Mouse (Mus musculus): ENCODE measurements around the gene Dusp2. TPM values are rescaled to one million over a fixed set of nuclear protein-coding genes. Genes with fewer than 3 reads are reported as not detected.
A peak's percentile ranks its signal among the peaks of the same experiment; 100 is the strongest.
"Not testable (repeated sequence)": the region's sequence is repeated elsewhere in the genome, so short reads cannot be mapped to it uniquely, and the experiment has no call there.

Gene Dusp2
- 10.0 and 13.9 TPM in 2 replicates for total RNA-seq (2014; rRNA removed)
- 19.1 and 20.2 TPM in 2 replicates for polyA plus RNA-seq (2015; fragmentation: Nextera tagmentation; extraction: Ambion mirVana)

GRCm38 (mm10) chr2:127335767-127336496, at the start of gene Dusp2:
TSS of gene Dusp2 (plus strand) at chr2:127336159.
- Histone ChIP-seq H3K4me3 (ENCODE audit: low read depth, low read length) (peak within 1 kb of the TSS; percentile 61), H3K9me3 (ENCODE audit: low read length) (no peaks in the 10 kb centered on the region), H3K4me1 (ENCODE audit: insufficient read depth) (no peaks in the 10 kb centered on the region), H3K27me3 (ENCODE audit: insufficient read depth, low read length) (peaks cover 15% of the 10 kb centered on the region), H3K36me3 (ENCODE audit: insufficient read depth) (no peaks in the 10 kb centered on the region), H3K9ac (peak within 1 kb of the TSS; percentile 69), H3K27ac (ENCODE audit: low read depth, low read length) (no peak within 1 kb of the TSS), H3K4me2 (ENCODE audit: low read depth) (peak within 1 kb of the TSS; percentile 89)
- ATAC-seq (peak; percentile 86), DNase-seq (peak; percentile 77)
- 2% methylated on average over 74 of the region's 76 CpGs for WGBS
- TF ChIP-seq CTCF (IDR thresholded peaks at IDR 0.05; ENCODE audit: low read depth): no peak

GRCm38 (mm10) chr2:127292250-127292649, 43.7 kb upstream of the Dusp2 start:
- Histone ChIP-seq H3K9ac (no peak overlapping the region), H3K4me3 (ENCODE audit: low read depth, low read length) (no peak overlapping the region), H3K4me2 (ENCODE audit: low read depth) (no peak overlapping the region), H3K4me1 (ENCODE audit: insufficient read depth) (no peaks in the 10 kb centered on the region), H3K9me3 (ENCODE audit: low read length) (no peaks in the 10 kb centered on the region), H3K36me3 (ENCODE audit: insufficient read depth) (peaks cover 66% of the 10 kb centered on the region), H3K27me3 (ENCODE audit: insufficient read depth, low read length) (no peaks in the 10 kb centered on the region), H3K27ac (ENCODE audit: low read depth, low read length) (no peak overlapping the region)
- DNase-seq: no peak
- no peak for ATAC-seq
- TF ChIP-seq CTCF (IDR thresholded peaks at IDR 0.05; ENCODE audit: low read depth): no peak
- WGBS: 89% methylated on average over 4 of the region's 4 CpGs

- ATAC-seq: no peak
- H3K4me3 ChIP-seq (ENCODE audit: low read depth, low read length): no peak overlapping the region
- no peak for TF ChIP-seq CTCF (IDR thresholded peaks at IDR 0.05; ENCODE audit: low read depth)
- no peaks in the 10 kb centered on the region for H3K4me1 ChIP-seq (ENCODE audit: insufficient read depth)
- DNase-seq: no peak
- no peaks in the 10 kb centered on the region for H3K27me3 ChIP-seq (ENCODE audit: insufficient read depth, low read length)
- no peak overlapping the region for H3K9ac ChIP-seq
- no peak overlapping the region for H3K27ac ChIP-seq (ENCODE audit: low read depth, low read length)
- H3K4me2 ChIP-seq (ENCODE audit: low read depth): no peak overlapping the region
- peaks cover 84% of the 10 kb centered on the region for H3K36me3 ChIP-seq (ENCODE audit: insufficient read depth)
- 96% methylated on average over 7 of the region's 7 CpGs for WGBS
- H3K9me3 ChIP-seq (ENCODE audit: low read length): no peaks in the 10 kb centered on the region
Observed at GRCm38 (mm10) chr2:127297001-127297805, 38.8 kb upstream of the Dusp2 start.

- no peak overlapping the region for H3K4me3 ChIP-seq (ENCODE audit: low read depth, low read length)
- H3K4me2 ChIP-seq (ENCODE audit: low read depth): no peak overlapping the region
- H3K9ac ChIP-seq: no peak overlapping the region
- H3K36me3 ChIP-seq (ENCODE audit: insufficient read depth): peaks cover 76% of the 10 kb centered on the region
- H3K27ac ChIP-seq (ENCODE audit: low read depth, low read length): no peak overlapping the region
- ATAC-seq (no peak), DNase-seq (no peak)
- no peak for TF ChIP-seq CTCF (IDR thresholded peaks at IDR 0.05; ENCODE audit: low read depth)
- H3K27me3 ChIP-seq (ENCODE audit: insufficient read depth, low read length): no peaks in the 10 kb centered on the region
- 90% methylated on average over 1 of the region's 1 CpGs for WGBS
- H3K4me1 ChIP-seq (ENCODE audit: insufficient read depth): no peaks in the 10 kb centered on the region
- H3K9me3 ChIP-seq (ENCODE audit: low read length): no peaks in the 10 kb centered on the region
Observed at GRCm38 (mm10) chr2:127298056-127298455, 37.9 kb upstream of the Dusp2 start.

- no peak for DNase-seq
- no peak for TF ChIP-seq CTCF (IDR thresholded peaks at IDR 0.05; ENCODE audit: low read depth)
- Histone ChIP-seq H3K4me1 (ENCODE audit: insufficient read depth) (no peaks in the 10 kb centered on the region), H3K4me3 (ENCODE audit: low read depth, low read length) (no peak overlapping the region), H3K9me3 (ENCODE audit: low read length) (no peaks in the 10 kb centered on the region), H3K4me2 (ENCODE audit: low read depth) (no peak overlapping the region), H3K9ac (no peak overlapping the region), H3K27ac (ENCODE audit: low read depth, low read length) (no peak overlapping the region), H3K27me3 (ENCODE audit: insufficient read depth, low read length) (no peaks in the 10 kb centered on the region), H3K36me3 (ENCODE audit: insufficient read depth) (peaks cover 58% of the 10 kb centered on the region)
- ATAC-seq: no peak
- 80% methylated on average over 3 of the region's 3 CpGs for WGBS
Observed at GRCm38 (mm10) chr2:127300701-127301100, 35.3 kb upstream of the Dusp2 start.

- Histone ChIP-seq H3K9ac (no peak overlapping the region), H3K27me3 (ENCODE audit: insufficient read depth, low read length) (no peaks in the 10 kb centered on the region), H3K27ac (ENCODE audit: low read depth, low read length) (no peak overlapping the region), H3K4me2 (ENCODE audit: low read depth) (no peak overlapping the region), H3K36me3 (ENCODE audit: insufficient read depth) (peaks cover 49% of the 10 kb centered on the region), H3K9me3 (ENCODE audit: low read length) (no peaks in the 10 kb centered on the region), H3K4me3 (ENCODE audit: low read depth, low read length) (no peak overlapping the region), H3K4me1 (ENCODE audit: insufficient read depth) (no peaks in the 10 kb centered on the region)
- DNase-seq (no peak), ATAC-seq (no peak)
- no peak for TF ChIP-seq CTCF (IDR thresholded peaks at IDR 0.05; ENCODE audit: low read depth)
- WGBS: 90% methylated on average over 3 of the region's 3 CpGs
Observed at GRCm38 (mm10) chr2:127301883-127302282, 34.1 kb upstream of the Dusp2 start.

DNA sequence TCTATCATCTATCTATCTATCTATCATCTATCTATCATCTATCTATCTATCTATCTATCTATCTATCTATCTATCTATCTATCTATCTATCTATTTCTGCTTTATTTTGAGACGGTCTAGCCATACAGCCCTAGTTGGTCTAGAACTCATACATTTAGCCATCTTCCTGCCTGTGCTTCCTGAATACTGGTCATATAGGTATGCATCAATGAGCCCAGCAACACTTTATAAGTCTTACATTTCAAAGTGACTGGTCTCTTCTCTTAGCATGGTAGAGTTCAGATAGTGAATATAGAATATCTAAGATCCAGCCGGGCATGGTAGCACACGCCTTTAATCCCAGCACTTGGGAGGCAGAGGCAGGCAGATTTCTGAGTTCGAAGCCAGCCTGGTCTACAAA, 31.8 kb upstream of the Dusp2 start:
- H3K9me3 ChIP-seq (ENCODE audit: low read length); H3K9ac ChIP-seq; H3K4me1 ChIP-seq (ENCODE audit: insufficient read depth); DNase-seq; H3K27ac ChIP-seq (ENCODE audit: low read depth, low read length); H3K4me3 ChIP-seq (ENCODE audit: low read depth, low read length); ATAC-seq; H3K27me3 ChIP-seq (ENCODE audit: insufficient read depth, low read length); H3K4me2 ChIP-seq (ENCODE audit: low read depth): not testable (repeated sequence)
- peaks cover 27% of the 10 kb centered on the region for H3K36me3 ChIP-seq (ENCODE audit: insufficient read depth)
- 96% methylated on average over 4 of the region's 4 CpGs for WGBS

Data from forebrain, postnatal 0 days (tissue).